9 mouse cellular contexts compared by ENCODE assay signal in genomic region chr13:63278141-63278631, GRCm38 (mm10).
DNase-seq lines count a peak whose midpoint lies in the region; ATAC-seq and TF ChIP-seq lines count a peak whose summit lies in the region.
"Had no signal": no experiment of that assay in that cellular context is flagged by ENCODE, and none has a peak within 500 bp of the region (broad histone marks: within the 10 kb centered on the region; RNA-seq: fewer than 3 reads in every experiment).

No protein-coding gene starts in this region.

- peaks cover 12% of the 10 kb centered on the region for H3K4me1 ChIP-seq in forebrain, embryonic 11.5 days (replicated peaks; ENCODE audit: control insufficient read depth, insufficient read depth, low read length)
- H3K4me1 ChIP-seq in forebrain, embryonic 16.5 days (replicated peaks; ENCODE audit: control insufficient read depth, insufficient read depth, low read length), result peaks cover 13% of the 10 kb centered on the region
- H3K4me1 ChIP-seq in embryonic fibroblast, embryonic 13.5 days (ENCODE audit: control insufficient read depth, insufficient read depth, low read length), result peaks cover 27% of the 10 kb centered on the region
- peaks cover 45% of the 10 kb centered on the region for H3K4me1 ChIP-seq in intestine, embryonic 14.5 days (replicated peaks; ENCODE audit: control insufficient read depth, insufficient read depth, low read length)
- H3K4me1 ChIP-seq in lung, embryonic 15.5 days, result peaks cover 79% of the 10 kb centered on the region

- H3K9ac ChIP-seq in forebrain, embryonic 11.5 days (ENCODE audit: low read length), result no peak overlapping the region
- H3K9ac ChIP-seq in forebrain, embryonic 16.5 days (replicated peaks; ENCODE audit: low read depth, low read length), result no peak overlapping the region
- peak overlapping the region; percentile 8; the same call in 1 of the 2 replicates for H3K9ac ChIP-seq in intestine, embryonic 14.5 days (ENCODE audit: low read length)
- H3K9ac ChIP-seq in lung, embryonic 15.5 days, result no peak overlapping the region

- H3K27ac ChIP-seq in forebrain, embryonic 11.5 days (ENCODE audit: low read depth, low read length), result 0 out of 2 replicates have a peak overlapping the region, but pooled peaks have one; percentile 28
- H3K27ac ChIP-seq in forebrain, embryonic 16.5 days (ENCODE audit: low read length), result no peak overlapping the region
- peak overlapping the region; percentile 75 for H3K27ac ChIP-seq in embryonic fibroblast, embryonic 13.5 days (ENCODE audit: insufficient read depth, low read length)
- peak overlapping the region; percentile 76 for H3K27ac ChIP-seq in intestine, embryonic 14.5 days (ENCODE audit: low read depth)
- peak overlapping the region; percentile 88 for H3K27ac ChIP-seq in lung, embryonic 15.5 days

- H3K27me3 ChIP-seq in forebrain, embryonic 11.5 days (ENCODE audit: control insufficient read depth, insufficient read depth, low read length), result no peaks in the 10 kb centered on the region
- H3K27me3 ChIP-seq in forebrain, embryonic 16.5 days (replicated peaks; ENCODE audit: control insufficient read depth, insufficient read depth, low read length), result no peaks in the 10 kb centered on the region
- H3K27me3 ChIP-seq in intestine, embryonic 14.5 days (replicated peaks; ENCODE audit: control insufficient read depth, insufficient read depth, low read length), result no peaks in the 10 kb centered on the region
- H3K27me3 ChIP-seq in lung, embryonic 15.5 days, result no peaks in the 10 kb centered on the region

- no peak for TF ChIP-seq POLR2A in embryonic fibroblast, embryonic 13.5 days (IDR thresholded peaks at IDR 0.05; ENCODE audit: low read depth, low read length)

- no peaks in the 10 kb centered on the region for H3K36me3 ChIP-seq in forebrain, embryonic 11.5 days (ENCODE audit: control insufficient read depth, insufficient read depth, low read length)
- no peaks in the 10 kb centered on the region for H3K36me3 ChIP-seq in forebrain, embryonic 16.5 days (ENCODE audit: control insufficient read depth, insufficient read depth)
- H3K36me3 ChIP-seq in intestine, embryonic 14.5 days (ENCODE audit: control insufficient read depth, insufficient read depth, low read length), result peaks cover 16% of the 10 kb centered on the region
- H3K36me3 ChIP-seq in lung, embryonic 15.5 days, result peaks cover 14% of the 10 kb centered on the region

- no peak overlapping the region for H3K4me3 ChIP-seq in forebrain, embryonic 11.5 days (ENCODE audit: low read depth, low read length)
- H3K4me3 ChIP-seq in forebrain, embryonic 16.5 days (replicated peaks; ENCODE audit: low read length), result no peak overlapping the region
- peak overlapping the region; percentile 22; the same call in 1 of the 2 replicates for H3K4me3 ChIP-seq in embryonic fibroblast, embryonic 13.5 days (ENCODE audit: insufficient read depth, low read length)
- peak overlapping the region; percentile 11; the same call in 1 of the 2 replicates for H3K4me3 ChIP-seq in intestine, embryonic 14.5 days (ENCODE audit: low read depth, low read length)
- H3K4me3 ChIP-seq in lung, embryonic 15.5 days, result peak overlapping the region; percentile 24

- WGBS in forebrain, embryonic 11.5 days, result 67% methylated on average over 5 of the region's 5 CpGs
- WGBS in forebrain, embryonic 16.5 days, result 74% methylated on average over 5 of the region's 5 CpGs
- 33% methylated on average over 5 of the region's 5 CpGs for WGBS in intestine, embryonic 14.5 days
- 12% methylated on average over 5 of the region's 5 CpGs for WGBS in lung, embryonic 15.5 days

- H3K9me3 ChIP-seq in forebrain, embryonic 11.5 days (ENCODE audit: control insufficient read depth, low read length), result no peaks in the 10 kb centered on the region
- no peaks in the 10 kb centered on the region for H3K9me3 ChIP-seq in forebrain, embryonic 16.5 days (ENCODE audit: control insufficient read depth, low read length)
- no peaks in the 10 kb centered on the region for H3K9me3 ChIP-seq in intestine, embryonic 14.5 days (ENCODE audit: control insufficient read depth, low read length)
- no peaks in the 10 kb centered on the region for H3K9me3 ChIP-seq in lung, embryonic 15.5 days

- intact Hi-C loops in left cerebral cortex, postnatal 14 days (cut with DNase I), result no loop called here

- no peak for ATAC-seq in forebrain, embryonic 11.5 days (replicated peaks; ENCODE audit: low FRiP score)
- ATAC-seq in forebrain, embryonic 16.5 days, result no peak
- ATAC-seq in intestine, embryonic 14.5 days (replicated peaks; ENCODE audit: low FRiP score, low TSS enrichment, low read depth), result no peak
- no peak for ATAC-seq in lung, embryonic 15.5 days (ENCODE audit: borderline replicate concordance, extremely low read depth, low FRiP score, low TSS enrichment)
- no peak for ATAC-seq in activated CD4-positive, CD25-positive, alpha-beta regulatory T cell, adult 4 months

- peak; percentile 35 for DNase-seq in forebrain, embryonic 11.5 days (ENCODE audit: low spot score)
- no peak for DNase-seq in intestine, embryonic 14.5 days (ENCODE audit: low spot score)
- no peak for DNase-seq in urinary bladder, postnatal 4 days (ENCODE audit: low spot score in 2 of 2)
- no peak for DNase-seq in left cerebral cortex, postnatal 14 days (ENCODE audit: low spot score in 2 of 2)
- DNase-seq: right cerebral cortex, postnatal 25 days had no signal

- TF ChIP-seq CTCF in embryonic fibroblast, embryonic 13.5 days (IDR thresholded peaks at IDR 0.05; ENCODE audit: borderline replicate concordance, insufficient read depth, low read length), result no peak

- no peak overlapping the region for H3K4me2 ChIP-seq in forebrain, embryonic 11.5 days (ENCODE audit: low read depth, low read length, severe bottlenecking)
- H3K4me2 ChIP-seq in forebrain, embryonic 16.5 days (ENCODE audit: low read length), result no peak overlapping the region
- peak overlapping the region; percentile 41 for H3K4me2 ChIP-seq in intestine, embryonic 14.5 days (ENCODE audit: low read length)
- peak overlapping the region; percentile 53 for H3K4me2 ChIP-seq in lung, embryonic 15.5 days

Comparison
In these comparisons a context has a peak if more than half of its experiments do, and no peak if none do; other contexts are left out.
1. H3K4me2 ChIP-seq: peak in intestine, embryonic 14.5 days (single experiment) and lung, embryonic 15.5 days (single experiment); none in forebrain, embryonic 11.5 days (single experiment) and forebrain, embryonic 16.5 days (single experiment).
2. H3K4me3 ChIP-seq: peak in embryonic fibroblast, embryonic 13.5 days (single experiment), intestine, embryonic 14.5 days (single experiment) and lung, embryonic 15.5 days (single experiment); none in forebrain, embryonic 11.5 days (single experiment) and forebrain, embryonic 16.5 days (single experiment).